Mouse (Mus musculus): ENCODE results near the gene Gm21887.
"Not testable (repeated sequence)": the region's sequence is repeated elsewhere in the genome, so short reads cannot be mapped to it uniquely, and the experiment has no call there.

Gm21887 gene

GRCm38 (mm10) chrX:170009016-170009750 is at the start of gene Gm21887:
Gene Gm21887, plus strand, starts transcription at chrX:170009659.
- peak; percentile 92 to 99 for DNase-seq (ENCODE audit: low spot score in 2 of 2)

GRCm38 (mm10) chrX:169969337-169969736 is 40.1 kb upstream of the Gm21887 start:
- peak; percentile 6 to 22 for DNase-seq (ENCODE audit: low spot score in 2 of 2)

DNA sequence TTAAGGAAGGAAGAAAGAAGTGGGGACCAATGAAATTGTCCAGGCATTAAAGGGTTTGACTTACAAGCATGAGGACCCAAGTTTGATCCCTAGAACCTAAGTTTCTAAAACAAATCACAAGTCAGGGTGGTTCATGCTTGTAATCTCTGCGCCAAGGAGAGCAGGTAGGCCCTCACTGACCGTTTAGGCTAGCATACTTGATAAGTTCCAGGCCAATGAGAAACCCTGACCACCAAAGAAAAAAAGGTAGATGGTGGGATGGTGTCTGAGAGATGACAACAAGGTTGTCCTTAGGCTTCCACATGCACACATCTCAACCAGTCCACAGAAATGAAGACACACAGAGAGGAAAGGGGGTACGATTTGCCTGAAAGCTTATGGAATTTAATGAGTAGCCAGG is 39.7 kb upstream of the Gm21887 start:
- peak in 1 of 2 experiments; percentile 29 for DNase-seq (ENCODE audit: low spot score in 2 of 2)

- DNase-seq (ENCODE audit: low spot score in 2 of 2): peak in 1 of 2 experiments; percentile 9
These were observed 38.9 kb upstream of the Gm21887 start for GRCm38 (mm10) chrX:169970546-169970945.

DNA sequence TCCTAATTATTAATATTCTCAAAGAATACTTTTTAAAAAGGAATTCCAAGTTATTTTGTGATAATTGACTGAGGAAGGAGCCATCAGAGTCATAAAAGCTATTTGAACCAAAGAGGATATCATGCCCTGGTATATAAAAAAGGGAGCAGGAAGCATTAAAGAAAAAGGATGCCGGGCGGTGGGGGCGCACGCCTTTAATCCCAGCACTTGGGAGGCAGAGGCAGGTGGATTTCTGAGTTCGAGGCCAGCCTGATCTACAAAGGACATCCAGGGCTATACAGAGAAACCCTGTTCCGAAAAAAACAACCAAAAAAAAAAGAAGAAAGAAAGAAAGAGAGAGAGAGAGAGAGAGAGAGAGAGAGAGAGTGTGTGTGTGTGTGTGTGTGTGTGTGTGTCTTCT is 37.9 kb upstream of the Gm21887 start:
- peak in 1 of 2 experiments; percentile 2 for DNase-seq (ENCODE audit: low spot score in 2 of 2)

GRCm38 (mm10) chrX:169972131-169972530 is 37.3 kb upstream of the Gm21887 start:
- DNase-seq (ENCODE audit: low spot score in 2 of 2): peak in 1 of 2 experiments; percentile 37

GRCm38 (mm10) chrX:169972791-169973494 is 36.5 kb upstream of the Gm21887 start:
- peak; percentile 38 to 73 for DNase-seq (ENCODE audit: low spot score in 2 of 2)

GRCm38 (mm10) chrX:169973806-169974205 is 35.7 kb upstream of the Gm21887 start:
- DNase-seq (ENCODE audit: low spot score in 2 of 2): peak in 1 of 2 experiments; percentile 45

DNA sequence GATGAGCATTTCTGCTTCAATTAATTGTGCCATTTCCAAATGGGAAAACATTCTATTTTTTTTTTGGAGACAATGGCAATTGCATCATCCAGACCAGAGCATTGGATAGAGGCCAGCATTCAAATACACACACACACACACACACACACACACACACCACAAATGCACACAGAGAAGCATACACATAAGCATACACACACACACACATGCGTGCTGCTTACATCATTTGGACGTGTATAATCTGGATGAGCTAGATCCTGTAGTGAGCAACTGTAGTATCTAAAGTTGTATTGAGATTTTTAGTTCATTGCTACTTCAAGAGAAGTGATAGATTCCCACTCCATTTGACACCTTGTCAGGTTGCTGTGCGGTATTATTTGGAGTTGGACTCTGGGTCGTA is 35.0 kb upstream of the Gm21887 start:
- not testable (repeated sequence) for DNase-seq (ENCODE audit: low spot score in 2 of 2)

DNA sequence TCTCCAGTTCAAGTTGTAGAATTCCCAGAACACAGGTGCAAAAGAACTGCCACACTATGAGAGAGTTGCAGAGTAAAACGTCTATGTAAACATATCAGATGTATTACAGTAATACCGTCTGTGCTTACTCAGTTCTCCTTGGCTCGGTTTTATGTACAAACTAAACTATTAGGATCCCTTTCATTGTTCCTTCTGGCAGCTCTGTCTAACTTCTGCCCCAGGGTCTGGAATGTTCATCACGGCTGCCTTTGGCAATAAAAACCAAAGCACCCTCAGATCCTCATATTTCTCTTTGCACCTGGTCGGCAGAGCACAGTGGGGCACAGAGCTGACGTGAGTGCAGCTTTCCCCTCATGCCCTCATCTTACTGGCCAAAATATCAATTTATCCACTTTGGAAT is 34.5 kb upstream of the Gm21887 start:
- peak in 1 of 2 experiments; percentile 67 for DNase-seq (ENCODE audit: low spot score in 2 of 2)

DNA sequence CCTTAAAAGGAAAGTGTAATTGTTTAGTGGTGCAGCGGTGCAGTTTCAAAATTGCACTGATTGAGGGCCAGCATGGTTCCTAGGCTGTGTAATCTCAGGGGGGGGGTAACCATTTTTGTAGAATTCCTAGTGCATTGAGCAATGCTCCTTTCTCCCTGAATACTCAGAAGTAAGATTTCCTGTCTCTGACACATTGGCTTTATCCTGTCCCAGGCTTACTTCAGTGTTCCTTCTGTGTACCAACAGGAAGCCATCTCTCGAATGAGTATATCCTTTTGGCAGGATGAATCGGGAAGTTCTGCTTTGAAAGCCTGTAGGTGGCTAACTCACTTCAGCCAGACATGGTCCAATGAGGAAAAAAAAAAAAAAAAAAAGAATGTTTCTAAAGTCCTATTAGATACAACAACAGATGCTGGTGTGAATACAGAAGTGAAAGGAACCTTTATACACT is 33.8 kb upstream of the Gm21887 start:
- peak; percentile 55 to 88 for DNase-seq (ENCODE audit: low spot score in 2 of 2)

- peak in 1 of 2 experiments; percentile 33 for DNase-seq (ENCODE audit: low spot score in 2 of 2)
These were observed 33.1 kb upstream of the Gm21887 start for GRCm38 (mm10) chrX:169976340-169976739.

DNA sequence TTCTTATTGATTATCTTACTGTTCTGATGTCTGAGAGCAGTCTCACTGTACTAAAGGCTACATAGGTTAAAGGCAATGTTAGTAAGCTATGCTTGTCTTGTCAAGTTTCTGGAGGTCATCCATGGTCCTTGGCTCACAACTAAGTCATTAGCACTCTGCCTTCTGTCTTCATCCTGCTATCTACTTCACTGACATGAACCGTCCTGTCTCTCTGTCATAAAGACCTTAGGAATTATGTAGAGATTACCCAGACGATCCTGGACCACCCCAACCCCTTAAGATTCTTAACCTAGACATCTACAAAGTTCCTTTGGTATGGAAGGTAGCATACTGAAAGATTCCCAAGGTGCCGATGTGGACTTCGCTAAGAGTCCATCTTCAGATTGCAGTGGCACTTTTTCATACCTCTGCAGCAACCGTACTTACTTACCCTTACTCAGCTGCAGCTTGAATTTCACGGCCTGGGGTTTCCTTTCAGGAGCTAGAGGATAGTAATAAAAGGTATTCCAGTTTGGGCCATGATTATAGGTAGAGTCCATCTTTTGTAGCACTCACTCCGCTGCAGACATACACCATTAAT is 31.5 kb upstream of the Gm21887 start:
- DNase-seq (ENCODE audit: low spot score in 2 of 2): peak in 1 of 2 experiments; percentile 59

GRCm38 (mm10) chrX:169978436-169979381 is 30.8 kb upstream of the Gm21887 start:
- peak; percentile 78 to 90 for DNase-seq (ENCODE audit: low spot score in 2 of 2)

DNA sequence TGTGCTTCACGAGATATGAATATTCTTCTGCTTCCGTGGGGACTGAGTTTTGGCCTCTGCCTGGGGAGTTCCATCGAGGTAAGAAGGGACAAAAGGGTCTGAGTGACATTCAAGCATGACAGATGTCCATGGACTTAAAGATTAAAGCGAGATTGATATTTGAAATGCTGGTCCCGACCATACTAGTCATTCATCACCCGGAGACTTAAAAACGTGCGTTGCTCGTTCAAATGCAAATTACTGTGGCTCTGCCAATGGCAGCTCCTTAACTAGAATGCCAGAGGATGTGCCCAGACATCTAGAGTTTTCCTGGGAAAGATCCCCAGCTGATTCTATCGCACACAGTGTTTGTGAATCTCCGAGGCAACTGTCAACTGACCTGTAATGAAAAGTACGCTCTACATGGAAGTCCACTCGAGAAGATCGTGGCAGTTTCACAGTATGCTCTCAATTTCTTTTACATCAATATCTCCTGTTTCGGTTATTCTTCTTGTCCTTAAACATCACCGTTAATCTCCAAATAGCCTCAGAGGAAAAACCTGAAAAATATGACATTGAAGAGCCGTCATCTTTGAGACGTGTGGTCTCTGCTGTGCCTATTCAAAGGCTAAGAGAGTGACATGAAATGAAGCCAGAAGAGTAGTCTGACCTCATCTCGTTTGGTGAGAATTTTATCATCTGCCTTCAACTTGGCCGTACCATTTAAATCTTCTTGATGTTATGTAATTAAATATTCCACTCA is 29.8 kb upstream of the Gm21887 start:
- peak in 1 of 2 experiments; percentile 68 for DNase-seq (ENCODE audit: low spot score in 2 of 2)

DNA sequence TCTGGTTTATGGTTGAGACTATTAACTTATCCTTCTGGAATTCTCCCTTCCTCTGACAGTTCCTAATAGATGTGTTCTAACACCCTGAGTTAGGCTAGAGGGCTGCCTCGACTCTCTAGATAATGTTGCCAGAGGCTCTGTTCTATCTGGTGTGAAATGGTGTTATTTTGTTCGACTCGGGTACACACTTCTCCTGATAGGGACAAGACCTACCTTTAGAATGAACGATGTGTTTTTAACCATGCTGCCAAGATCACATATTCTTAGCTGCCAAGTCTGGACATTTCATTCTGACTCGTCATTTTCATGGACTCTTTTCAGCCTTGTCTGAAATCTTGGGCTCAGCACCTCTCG is 29.3 kb upstream of the Gm21887 start:
- peak in 1 of 2 experiments; percentile 73 for DNase-seq (ENCODE audit: low spot score in 2 of 2)

DNA sequence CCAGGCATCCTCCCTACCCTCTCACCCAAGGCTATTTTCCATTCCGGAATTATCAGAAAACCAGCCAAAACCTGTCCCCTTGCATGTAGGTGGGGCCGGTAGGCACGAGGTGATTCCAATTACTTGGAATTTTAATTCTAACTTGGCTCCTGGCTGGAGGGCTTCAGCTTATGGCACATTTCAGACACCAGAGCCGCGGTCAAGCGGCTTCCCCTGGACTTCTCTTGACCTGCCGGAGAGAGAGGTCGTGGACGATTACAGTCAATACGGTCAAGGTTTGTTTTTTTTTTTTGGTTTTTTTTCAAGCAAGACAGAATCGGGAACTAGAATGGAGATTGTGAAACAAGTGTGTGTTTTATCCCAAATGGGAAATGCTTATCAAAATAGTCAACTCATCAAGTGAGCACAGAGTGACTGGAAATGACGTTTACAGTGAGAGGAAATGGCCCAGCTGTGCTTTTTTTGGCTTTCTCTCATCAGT is 28.6 kb upstream of the Gm21887 start:
- peak in 1 of 2 experiments; percentile 88 for DNase-seq (ENCODE audit: low spot score in 2 of 2)

DNA sequence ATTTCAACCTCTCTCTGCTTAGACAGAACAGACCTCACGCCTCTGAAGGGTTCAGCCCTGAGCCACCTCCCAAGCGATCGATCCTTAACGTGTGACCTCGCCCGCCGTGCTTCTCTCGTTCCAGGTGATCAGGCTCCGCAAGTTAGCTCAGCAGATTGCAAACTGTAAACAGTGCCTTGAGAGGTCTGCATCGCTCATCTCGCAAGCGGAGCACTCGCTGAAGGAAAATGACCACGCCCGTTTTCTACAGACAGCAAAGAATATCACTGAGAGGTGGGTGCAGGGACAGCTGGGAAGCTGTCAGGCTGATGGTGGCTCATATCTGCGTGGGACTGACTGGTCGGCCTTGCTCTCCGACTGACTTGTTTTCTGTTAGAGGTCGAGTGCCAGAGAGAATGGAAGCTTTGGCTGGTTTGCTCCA is 27.7 kb upstream of the Gm21887 start:
- peak in 1 of 2 experiments; percentile 72 for DNase-seq (ENCODE audit: low spot score in 2 of 2)

- DNase-seq (ENCODE audit: low spot score in 2 of 2): peak in 1 of 2 experiments; percentile 19
These were observed 26.7 kb upstream of the Gm21887 start for GRCm38 (mm10) chrX:169982606-169983400.
